Mouse (Mus musculus): ENCODE measurements around the gene Uimc1.
"Not testable (repeated sequence)": the region's sequence is repeated elsewhere in the genome, so short reads cannot be mapped to it uniquely, and the experiment has no call there.

Uimc1 gene

GRCm38 (mm10) chr13:55099726-55100478 is at the start of gene Uimc1:
TSS of gene Uimc1 (minus strand) at chr13:55100300.
- DNase-seq (ENCODE audit: low spot score): peak; percentile 91

GRCm38 (mm10) chr13:55140271-55140670 is 40.2 kb upstream of the Uimc1 start:
- DNase-seq (ENCODE audit: low spot score): no peak

GRCm38 (mm10) chr13:55135382-55135781 is 35.3 kb upstream of the Uimc1 start:
- DNase-seq (ENCODE audit: low spot score): peak; percentile 30

- no peak for DNase-seq (ENCODE audit: low spot score)
These were observed 33.3 kb upstream of the Uimc1 start, which contains the start of gene Gm17617 for GRCm38 (mm10) chr13:55133448-55133847. TSS of gene Gm17617 (minus strand) at chr13:55133548.

GRCm38 (mm10) chr13:55124903-55125302 is 24.8 kb upstream of the Uimc1 start:
- no peak for DNase-seq (ENCODE audit: low spot score)

- DNase-seq (ENCODE audit: low spot score): no peak
These were observed 14.3 kb upstream of the Uimc1 start for GRCm38 (mm10) chr13:55114375-55114774.

- DNase-seq (ENCODE audit: low spot score): no peak
These were observed 7.6 kb upstream of the Uimc1 start for GRCm38 (mm10) chr13:55107694-55108093.

- DNase-seq (ENCODE audit: low spot score): no peak
These were observed 7.0 kb upstream of the Uimc1 start for GRCm38 (mm10) chr13:55107116-55107515.

- peak; percentile 9 for DNase-seq (ENCODE audit: low spot score)
These were observed 6.0 kb upstream of the Uimc1 start for GRCm38 (mm10) chr13:55105953-55106691.

GRCm38 (mm10) chr13:55105045-55105952 is 5.2 kb upstream of the Uimc1 start, which contains the start of gene Zfp346:
TSS of gene Zfp346 (plus strand) at chr13:55105311.
- peak; percentile 97 for DNase-seq (ENCODE audit: low spot score)

GRCm38 (mm10) chr13:55103351-55103750 is 3.3 kb upstream of the Uimc1 start:
- no peak for DNase-seq (ENCODE audit: low spot score)

GRCm38 (mm10) chr13:55102366-55102765 is 2.3 kb upstream of the Uimc1 start:
- no peak for DNase-seq (ENCODE audit: low spot score)

GRCm38 (mm10) chr13:55101627-55102026 is 1.5 kb upstream of the Uimc1 start:
- no peak for DNase-seq (ENCODE audit: low spot score)

- DNase-seq (ENCODE audit: low spot score): peak; percentile 52
These were observed 904 bp downstream of the Uimc1 start for GRCm38 (mm10) chr13:55099066-55099725.

- not testable (repeated sequence) for DNase-seq (ENCODE audit: low spot score)
These were observed 2.3 kb downstream of the Uimc1 start for GRCm38 (mm10) chr13:55097841-55098240.

- no peak for DNase-seq (ENCODE audit: low spot score)
These were observed 7.5 kb downstream of the Uimc1 start for GRCm38 (mm10) chr13:55092588-55092987.

GRCm38 (mm10) chr13:55075597-55075996 is 24.5 kb downstream of the Uimc1 start:
- peak; percentile 50 for DNase-seq (ENCODE audit: low spot score)

- peak; percentile 78 for DNase-seq (ENCODE audit: low spot score)
These were observed 28.8 kb downstream of the Uimc1 start for GRCm38 (mm10) chr13:55071322-55071721.

GRCm38 (mm10) chr13:55069719-55070118 is 30.4 kb downstream of the Uimc1 start:
- peak; percentile 18 for DNase-seq (ENCODE audit: low spot score)

GRCm38 (mm10) chr13:55063276-55063675 is 36.8 kb downstream of the Uimc1 start:
- DNase-seq (ENCODE audit: low spot score): no peak

GRCm38 (mm10) chr13:55058042-55058441 is 42.1 kb downstream of the Uimc1 start:
- DNase-seq (ENCODE audit: low spot score): peak; percentile 27

All from embryo, embryonic 10 days (tissue).